Mouse (Mus musculus): ENCODE data around the gene Rgl3.

Rgl3 gene

DNA sequence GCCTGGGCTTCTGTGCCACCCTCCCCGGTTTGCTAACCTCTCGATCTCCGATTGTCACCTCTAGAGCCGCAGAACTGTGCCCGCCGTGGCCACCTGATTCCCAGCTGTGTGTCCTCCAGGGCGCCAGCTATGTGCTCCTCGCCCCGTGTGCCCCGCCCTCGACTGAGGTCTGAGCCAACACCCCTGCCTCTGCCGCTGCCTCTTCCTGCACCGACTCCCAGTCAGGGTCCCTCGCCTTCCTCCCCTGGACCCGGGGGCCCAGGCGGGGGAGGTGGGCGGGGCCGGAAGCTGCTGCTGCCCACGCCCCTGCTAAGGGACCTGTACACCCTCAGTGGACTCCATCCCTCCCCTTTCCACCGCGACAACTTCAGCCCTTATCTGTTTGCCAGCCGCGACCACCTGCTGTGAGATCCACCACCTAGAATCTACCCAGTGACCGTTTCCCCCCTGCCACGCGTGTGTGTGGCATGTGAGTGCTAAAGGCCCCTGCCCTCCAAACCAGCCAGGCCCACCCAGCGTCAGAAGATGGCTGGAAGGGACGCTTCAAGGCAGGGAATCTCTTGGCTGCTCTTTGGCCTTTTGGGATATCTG, 41.6 kb downstream of the Rgl3 start:
- no peak for DNase-seq

DNA sequence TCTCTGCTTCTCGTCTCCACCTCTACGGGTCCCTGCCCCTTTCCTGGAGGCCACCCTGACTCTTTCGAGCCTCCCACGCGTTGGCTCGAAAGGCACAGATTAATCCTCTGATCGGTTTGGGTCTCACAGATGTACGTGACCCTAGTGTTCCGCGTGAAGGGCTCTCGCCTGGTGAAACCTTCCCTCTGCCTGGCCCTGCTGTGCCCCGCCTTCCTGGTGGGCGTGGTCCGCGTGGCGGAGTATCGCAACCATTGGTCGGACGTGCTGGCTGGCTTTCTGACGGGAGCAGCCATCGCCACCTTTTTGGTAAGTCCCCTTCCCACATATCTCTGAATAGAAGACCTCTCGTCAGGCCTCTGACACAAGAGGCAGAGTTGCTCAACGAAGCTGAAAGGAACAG, 45.0 kb downstream of the Rgl3 start:
- DNase-seq = no peak

DNA sequence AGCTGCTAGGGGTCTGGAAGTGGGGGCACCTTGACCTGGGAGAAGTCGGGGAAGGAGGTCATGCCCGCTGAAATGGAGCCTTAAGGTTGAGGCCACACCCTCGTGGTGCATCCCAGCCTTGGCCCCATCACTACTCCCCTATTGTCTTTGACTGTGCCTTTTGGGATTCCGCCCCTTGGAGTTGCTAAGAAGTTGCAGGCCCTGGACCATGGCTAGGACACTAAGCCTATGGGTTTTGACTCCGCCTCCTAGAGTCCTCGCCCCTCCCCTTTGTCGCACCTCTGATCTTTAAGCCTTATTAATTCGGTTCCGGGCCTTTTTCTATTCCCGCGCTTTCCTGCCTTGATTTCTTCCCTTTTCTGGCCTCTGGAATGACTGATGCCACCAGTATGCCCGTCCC, 45.6 kb downstream of the Rgl3 start:
- DNase-seq = no peak

DNA sequence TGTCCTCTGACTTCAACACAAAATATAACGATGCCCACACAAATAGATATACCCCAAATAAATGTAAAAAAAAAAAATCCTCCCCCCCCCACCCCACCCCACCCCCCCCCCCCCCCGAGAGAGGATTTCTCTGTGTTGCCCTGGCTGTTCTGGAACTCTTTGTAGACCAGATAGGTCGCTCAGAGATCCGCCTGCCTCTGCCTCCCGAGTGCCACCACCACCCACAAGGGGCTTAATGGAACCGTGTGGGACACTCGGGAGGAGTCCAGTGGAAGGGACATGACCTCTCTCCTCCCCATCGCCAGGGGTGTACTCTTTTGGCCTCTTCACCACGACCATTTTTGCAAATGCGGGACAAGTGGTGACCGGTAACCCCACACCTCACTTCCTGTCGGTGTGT, 46.2 kb downstream of the Rgl3 start:
- DNase-seq = no peak

DNA sequence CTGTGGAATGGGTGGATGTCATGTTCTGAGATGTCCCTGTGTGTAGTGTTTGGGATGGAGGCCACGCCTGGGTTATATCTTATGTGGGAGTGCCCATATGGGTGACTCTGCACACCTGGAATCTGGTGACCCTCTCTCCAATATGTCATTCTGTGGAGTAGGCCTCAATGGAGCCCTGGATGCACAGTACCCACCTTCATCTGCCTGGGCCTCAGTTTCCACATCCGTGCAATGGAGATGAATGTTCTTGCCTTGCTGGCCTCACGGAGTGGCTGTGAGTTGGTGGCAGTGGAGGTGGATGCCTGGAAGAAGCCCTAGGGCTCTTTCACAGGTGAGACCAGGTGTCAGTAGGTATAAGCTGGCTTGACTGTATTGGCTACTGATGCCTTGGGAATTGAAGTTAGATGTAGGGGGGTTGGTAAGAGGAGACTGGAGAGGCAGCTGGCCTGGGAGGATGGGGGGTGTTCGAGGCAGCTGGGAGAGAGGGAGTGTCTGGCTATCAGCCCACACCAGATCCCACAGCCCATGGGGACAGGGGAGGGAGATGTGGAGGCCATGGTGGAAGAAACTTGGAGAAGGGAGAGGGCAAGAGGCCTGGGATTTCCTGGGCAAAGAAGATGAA, 50.9 kb downstream of the Rgl3 start:
- DNase-seq = no peak

DNA sequence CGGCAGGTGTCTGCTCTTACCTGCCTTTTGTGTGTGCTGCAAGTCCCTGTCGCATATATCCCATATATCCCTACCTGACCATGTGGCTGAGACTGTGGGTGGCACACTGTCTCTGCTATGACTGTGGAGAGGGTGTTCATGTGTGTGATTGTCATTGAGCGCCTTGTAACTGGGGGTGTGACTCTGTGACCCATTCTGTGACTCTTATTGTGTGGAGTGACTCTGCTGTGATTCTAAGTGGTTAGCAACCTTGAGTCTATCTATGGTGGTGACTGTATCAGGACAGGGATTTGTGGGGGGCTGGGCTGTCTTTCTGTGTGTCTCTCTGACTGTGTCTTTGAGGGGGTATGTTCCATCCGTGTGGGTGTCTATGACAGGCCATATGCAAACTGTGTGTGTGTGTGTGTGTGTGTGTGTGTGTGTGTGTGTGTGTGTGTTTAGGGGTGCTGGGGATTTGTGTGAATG, 51.5 kb downstream of the Rgl3 start:
- DNase-seq = no peak

DNA sequence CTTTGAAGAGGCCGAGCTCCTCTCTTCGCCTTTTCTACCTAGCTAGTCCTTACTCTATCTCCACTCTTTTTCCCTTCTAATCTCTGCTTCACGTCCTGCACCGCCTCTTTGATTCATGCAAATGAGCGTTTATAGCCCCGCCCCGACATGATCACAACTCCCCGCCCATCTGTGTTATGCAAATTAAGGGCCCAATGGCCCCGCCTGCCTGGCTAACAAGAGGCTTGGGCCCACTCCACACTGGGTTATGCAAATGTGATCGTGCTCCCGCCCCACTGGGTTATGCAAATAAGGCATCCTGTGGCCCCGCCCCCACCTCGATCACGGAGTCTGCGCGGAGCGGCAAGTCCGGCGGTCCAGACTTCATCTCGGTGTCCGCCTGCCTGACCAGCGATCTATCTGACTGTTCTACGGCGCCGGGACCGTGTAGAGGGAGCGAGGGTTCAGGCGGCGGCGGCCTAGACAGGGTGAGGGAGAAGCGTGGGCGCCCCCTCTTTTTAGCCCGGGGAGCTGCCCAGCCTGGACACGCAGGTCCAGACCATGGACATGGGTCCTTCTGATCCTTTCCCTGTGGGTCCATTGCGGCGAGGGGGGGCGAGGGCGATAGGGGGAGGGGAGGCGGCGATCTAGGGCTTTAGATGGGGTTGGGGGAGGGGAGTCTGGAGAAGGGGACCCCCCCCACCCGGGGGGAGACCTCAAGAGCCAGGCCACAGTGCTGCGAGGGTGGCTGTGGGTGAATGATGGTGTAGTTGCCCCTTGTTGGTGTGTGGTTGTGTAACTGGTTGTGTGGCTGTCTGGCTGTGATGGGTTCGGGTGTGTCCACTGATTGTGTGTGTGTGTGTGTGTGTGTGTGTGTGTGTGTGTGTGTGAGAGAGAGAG, 52.3 kb downstream of the Rgl3 start, which contains the start of gene Plppr2:
Plppr2 (plus strand) TSS at position 342 of the 879 bp plus-strand sequence.
- DNase-seq = peak; percentile 98

DNA sequence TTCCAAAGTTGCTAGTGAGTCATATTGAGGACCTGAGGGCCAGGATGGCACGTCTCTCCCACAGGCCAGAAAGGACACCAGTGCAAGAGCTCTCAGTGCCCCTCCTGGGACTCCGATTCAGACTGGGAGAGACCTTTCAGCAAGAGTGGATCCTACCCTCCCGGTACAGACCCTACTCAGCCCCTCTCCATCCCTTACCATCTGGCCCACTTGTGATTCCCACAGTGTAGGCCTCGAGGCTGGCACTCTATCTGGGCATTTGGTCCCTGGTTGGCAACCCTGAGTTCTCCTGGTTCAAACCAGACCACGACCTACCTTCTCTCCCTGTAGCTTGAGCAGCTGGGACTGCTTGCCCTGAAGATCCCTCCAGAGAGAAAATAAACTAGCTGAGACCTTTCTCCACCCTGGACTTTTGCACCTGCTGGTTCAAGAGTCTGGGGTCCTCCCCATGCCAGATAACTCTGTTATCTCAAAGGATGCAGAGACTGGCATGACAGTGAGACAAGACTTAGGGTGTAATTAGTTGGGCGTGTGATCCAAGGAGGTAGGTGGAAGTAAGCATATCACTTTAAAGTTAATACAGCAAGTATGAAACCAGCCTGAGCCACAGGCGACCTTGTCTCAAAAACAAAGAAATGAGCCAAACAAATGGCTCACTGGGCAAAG, 53.6 kb downstream of the Rgl3 start:
- no peak for DNase-seq

DNA sequence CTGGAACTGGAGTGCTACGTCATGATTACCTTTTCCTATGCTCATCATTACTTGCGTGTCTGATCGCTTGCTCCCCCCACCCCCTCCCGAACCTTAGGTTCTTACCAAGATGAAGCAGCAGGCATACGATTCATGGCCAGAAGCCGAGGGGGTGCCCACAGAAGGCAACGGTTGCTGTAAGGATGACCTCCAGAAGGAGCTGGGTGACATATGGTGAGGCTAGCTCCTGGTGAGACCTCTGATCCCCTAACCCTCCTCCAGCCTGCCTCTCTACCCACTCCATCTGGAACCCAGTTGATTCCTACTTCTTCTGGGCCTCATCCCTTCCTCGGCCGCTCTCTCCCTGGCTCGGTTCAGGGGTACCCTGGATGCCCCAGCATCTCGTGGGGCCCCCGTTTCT, 55.2 kb downstream of the Rgl3 start:
- DNase-seq = no peak

DNA sequence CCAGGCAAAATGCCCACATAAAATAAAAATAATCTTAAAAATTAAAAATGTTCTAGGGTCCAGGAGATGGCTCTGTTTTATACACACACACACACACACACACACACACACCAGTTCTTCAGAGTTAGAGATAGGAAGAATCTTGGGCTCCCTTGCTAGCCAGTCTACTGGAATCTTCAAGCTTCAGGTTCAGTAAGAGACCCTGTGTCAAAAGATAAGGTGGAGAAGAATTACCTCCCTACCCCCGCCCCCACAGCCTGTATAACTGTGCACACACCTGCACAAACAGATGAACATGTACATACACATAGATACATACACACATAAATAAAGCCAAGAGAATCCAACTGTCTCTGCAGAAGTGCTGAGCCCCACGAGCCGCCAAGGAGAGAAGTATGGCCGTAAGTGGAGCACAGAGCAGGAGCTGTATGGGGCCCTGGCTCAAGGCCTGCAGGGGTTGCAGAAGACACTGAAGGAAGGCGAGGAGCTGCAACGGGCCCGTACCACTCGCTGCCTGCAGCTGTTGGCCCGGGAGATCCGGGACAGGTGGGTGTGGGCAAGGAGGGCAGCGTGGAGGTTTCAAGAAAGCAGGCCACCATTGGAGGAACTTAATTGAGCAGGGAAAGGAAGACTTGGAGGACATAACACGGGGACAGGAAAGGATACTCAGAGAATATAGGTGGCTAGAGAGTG, 56.7 kb downstream of the Rgl3 start:
- DNase-seq = no peak

DNA sequence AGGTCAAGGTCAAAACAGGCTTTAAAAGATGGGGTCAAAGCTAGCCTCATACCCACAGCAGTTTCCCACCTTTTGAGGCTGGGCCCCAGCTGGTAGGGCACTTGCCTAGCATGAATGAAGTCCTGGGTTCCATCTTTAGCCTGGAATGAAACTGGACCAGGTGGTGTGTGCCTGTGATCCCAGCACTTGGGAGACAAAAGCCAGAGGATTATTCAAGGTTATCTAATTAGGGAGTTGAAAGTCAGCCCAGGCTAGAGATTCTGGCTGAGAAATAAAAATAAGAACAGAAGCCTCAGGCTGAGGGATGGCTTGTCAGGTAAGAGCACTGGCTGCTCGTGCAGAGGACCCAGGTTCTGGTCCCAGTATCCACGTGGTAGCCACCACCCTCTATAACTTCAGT, 57.2 kb downstream of the Rgl3 start:
- no peak for DNase-seq

DNA sequence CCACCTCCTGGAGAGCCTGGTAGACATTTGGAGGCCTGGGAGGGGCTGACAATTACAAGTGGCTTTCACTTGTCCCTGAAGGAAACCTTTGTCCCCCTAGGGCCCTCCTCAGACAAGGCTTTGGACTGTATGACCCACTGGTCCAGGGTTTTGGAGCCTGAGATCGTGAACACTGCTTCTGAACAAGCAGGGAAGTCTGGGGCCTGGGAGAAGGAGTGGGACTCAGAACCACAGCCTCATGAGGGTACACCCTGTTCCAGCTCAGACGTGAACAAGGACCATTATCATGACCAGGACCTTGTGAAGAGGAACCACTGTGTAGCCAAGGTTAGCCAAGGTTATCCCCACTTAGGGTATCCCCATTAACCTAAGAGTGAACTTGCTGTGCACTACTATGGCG, 60.0 kb downstream of the Rgl3 start:
- DNase-seq = no peak

DNA sequence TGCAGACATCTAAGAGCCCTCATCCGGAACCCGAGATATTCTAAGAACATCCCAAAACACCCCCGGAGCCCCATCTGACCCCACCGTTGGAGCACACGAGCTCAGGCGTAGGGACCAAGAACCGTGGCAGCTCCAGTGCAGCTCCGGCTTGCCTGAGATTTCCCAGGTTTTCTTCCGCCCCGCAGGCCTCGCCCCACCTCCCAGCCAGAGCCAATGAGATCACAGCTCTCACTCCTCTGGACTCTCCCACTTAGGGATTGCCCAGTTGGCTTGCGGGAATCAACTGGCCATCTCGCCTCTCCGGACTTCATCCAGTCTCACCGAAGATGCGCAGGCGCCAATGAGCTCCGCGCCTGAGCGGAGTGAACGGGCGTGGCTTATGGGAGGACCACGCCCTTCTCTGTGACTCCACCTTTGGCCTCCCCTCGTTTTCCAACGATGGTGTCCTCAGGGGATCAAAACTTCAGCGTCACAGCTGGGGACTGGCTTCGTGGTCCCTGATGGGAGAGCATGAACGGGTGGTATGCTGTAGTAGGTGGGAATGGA, 62.0 kb downstream of the Rgl3 start, which contains the start of the genes Ccdc159 and Tmem205:
Ccdc159 (plus strand) TSS at position 264 of the 546 bp plus-strand sequence.
Tmem205 (minus strand) TSS at position 349 of the 546 bp plus-strand sequence.
- peak; percentile 96 for DNase-seq

DNA sequence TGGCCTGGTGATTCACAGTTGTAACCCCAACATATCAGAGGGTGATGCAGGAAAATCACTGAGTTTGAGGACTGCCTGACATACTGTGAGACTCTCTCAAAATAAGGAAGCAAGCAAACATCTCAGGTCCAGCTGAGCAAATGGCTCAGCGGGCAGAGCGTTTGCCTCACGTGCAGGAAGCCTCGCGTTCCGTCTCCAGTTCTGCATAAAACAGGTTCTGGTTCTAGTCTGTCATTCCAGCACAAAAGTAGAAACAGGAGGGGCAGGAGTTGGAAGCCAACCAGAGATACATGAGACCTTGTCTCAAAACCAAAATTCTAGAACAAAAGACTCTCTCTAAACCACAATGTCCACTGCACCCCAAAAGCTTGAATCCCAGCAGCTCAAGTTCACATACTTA, 62.5 kb downstream of the Rgl3 start:
- peak; percentile 36 for DNase-seq

DNA sequence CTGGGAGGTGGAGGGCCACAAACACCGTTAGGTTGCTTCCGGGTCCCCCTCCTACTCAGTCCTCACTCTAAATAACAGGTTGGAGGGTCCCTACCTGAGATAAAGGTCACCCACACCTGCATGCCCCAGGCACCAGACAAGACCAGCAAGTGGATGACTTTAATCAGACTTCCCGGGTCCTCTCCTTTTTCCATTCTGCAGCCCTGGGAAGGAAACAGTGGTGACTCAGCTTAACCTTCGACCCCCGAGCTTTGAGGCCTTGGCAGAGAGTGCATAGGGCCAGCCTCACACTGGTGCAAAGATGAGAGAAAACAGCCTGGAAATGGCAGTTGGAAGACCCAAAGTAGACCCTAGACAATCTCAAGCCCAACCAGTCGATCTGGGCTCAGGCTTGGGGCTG, 63.1 kb downstream of the Rgl3 start:
- peak; percentile 46 for DNase-seq

DNA sequence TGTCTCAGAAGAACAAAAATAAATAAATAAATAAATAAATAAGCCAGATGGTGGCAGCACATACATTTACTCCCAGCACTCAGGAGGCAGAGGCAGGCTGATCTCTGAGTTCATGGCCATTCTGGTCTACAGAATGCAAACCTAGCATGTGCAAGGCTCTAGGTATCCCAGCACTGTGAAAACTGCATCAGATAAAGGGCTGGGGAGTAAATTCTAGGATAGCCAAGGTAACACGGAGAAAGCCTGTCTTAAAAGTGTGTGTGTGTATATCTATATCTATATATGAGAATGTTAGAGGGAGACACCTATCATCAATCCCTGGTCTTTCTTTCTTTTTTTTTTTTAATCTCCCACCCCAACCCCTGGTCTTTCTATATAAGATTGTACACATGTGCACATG, 63.7 kb downstream of the Rgl3 start:
- no peak for DNase-seq

DNA sequence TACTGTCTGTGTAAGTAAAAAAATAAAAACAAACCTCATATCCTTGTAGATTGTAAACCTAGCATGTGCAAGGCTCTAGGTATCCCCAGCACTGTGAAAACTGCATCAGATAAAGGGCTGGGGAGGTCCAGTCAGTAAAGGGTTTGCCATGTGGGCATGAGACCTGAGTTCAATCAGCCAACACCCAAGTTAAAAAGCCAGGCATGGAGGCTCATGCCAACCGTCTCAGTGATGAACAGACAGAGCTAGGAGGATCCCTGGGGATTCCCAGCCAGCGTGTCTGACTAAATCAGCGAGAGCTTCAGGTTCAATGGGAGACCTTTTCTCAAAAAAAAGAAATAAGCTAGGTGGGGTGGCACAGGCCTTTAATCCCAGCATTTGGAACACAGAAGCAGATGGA, 64.2 kb downstream of the Rgl3 start:
- no peak for DNase-seq

DNA sequence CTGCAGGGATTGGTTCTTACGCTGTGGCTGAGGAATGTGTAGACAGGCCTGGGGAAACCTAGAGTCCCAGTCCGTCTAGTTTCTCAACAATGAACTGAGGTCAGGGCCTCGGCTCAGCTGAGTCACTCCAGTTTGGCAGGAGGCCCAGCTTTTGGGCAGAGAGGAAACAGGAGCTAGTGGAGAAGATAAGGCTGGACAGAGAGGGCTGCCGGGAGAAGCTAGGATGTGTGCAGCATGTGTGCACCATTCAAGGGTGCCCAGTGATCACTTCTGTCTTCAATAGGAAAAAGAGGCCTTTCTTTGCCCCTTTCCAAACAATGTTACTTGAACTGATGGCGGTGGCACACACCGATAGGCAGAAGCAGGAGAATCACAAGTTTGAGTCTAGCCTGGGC, 65.2 kb downstream of the Rgl3 start:
- DNase-seq = peak; percentile 98

DNA sequence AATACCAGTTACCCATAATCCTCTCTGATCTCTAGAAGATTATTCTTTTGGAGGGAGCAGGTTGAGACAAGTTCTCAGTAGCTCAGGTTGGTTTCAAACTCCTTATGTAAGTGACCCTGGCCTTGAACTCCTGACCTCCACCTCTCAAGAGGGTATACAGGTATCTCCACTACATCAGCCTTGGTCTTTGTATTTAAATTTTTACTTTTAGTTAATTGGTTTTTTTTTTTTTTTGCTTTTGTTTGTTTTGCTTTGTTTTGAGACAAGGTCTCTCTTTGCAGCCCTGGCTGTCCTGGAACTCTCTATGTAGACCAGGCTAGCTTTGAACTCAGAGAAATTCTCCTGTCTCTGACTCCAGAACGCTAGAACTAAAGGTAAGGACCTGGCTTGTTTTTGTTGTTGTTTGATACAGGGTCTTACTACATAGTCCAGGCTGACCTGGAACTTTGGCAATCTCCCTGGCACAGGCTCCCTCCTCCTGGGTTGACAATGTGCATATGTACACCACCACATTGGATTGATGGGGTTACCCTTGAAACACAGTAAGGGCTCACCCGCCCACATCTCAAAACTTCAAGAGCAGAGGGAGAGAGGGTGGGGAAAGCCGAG, 65.7 kb downstream of the Rgl3 start:
- DNase-seq = peak; percentile 25

DNA sequence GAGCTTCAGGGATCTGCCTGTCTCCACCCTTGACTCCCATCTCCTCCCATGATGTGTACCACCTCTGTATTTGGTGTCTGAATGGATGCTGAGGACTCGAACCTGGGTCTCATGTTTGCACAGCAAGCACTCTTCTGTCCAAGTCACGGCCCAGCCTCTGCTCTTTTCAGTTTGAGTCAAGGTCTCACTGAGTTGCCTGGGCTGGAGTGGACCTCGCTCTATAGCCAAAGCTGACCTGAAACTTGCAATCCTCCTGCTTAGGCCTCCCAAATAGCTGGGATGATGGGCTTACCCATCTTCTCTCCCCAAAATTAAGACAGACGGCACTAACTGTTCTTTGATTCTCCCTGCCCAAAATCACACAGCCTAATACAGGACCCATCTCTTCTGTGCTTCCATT, 66.2 kb downstream of the Rgl3 start:
- DNase-seq = no peak

Data from lung, postnatal 36 days (tissue).